Mouse (Mus musculus): ENCODE measurements around the gene Slc17a9. TPM values are rescaled to one million over a fixed set of nuclear protein-coding genes. Genes with fewer than 3 reads are reported as not detected.

Slc17a9 gene
- polyA plus RNA-seq, 1 experiment from 2014 or later = 5.2 TPM

DNA sequence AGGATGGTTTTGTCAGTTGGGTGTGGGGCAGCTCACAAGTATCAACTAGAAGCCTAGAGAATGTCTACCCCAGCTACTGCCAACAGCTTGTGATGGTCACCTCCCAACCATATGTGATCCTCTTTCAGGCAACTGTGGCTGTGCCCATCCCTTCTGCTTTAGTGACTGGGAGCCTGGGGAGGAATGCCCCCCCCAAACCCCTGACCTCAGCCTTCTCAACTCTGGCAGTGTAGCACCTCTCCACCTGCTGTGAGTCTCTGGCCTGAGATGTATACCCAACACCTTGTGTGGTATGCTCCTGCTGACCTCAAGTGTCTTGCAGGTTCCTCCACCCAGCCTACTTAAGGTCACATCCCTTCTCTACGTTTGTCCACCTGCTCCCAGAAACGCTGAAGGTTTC lies 1.2 kb upstream of the Slc17a9 start:
- ATAC-seq = no peak
- H3K4me3 ChIP-seq (ENCODE audit: low read depth, low read length) = no peak overlapping the region
- no peak for DNase-seq
- TF ChIP-seq CTCF (IDR thresholded peaks at IDR 0.05; ENCODE audit: low read depth) = no peak
- no peak for TF ChIP-seq EP300 (IDR thresholded peaks at IDR 0.05; ENCODE audit: low read depth)
- H3K36me3 ChIP-seq (replicated peaks; ENCODE audit: insufficient read depth, low read length) = peaks cover 47% of the 10 kb centered on the region
- WGBS (ENCODE audit: insufficient replicate concordance) = 66% methylated on average over 2 of the region's 2 CpGs
- H3K4me1 ChIP-seq (ENCODE audit: insufficient read depth) = peaks cover 51% of the 10 kb centered on the region
- H3K4me2 ChIP-seq (ENCODE audit: low read depth, low read length) = peak overlapping the region; percentile 83; the same call in 1 of the 2 replicates
- H3K27me3 ChIP-seq (ENCODE audit: insufficient read depth, low read length) = no peaks in the 10 kb centered on the region
- 0 out of 2 replicates have a peak overlapping the region, but pooled peaks have one; percentile 37 for H3K27ac ChIP-seq (ENCODE audit: low read depth)
- H3K9me3 ChIP-seq (ENCODE audit: low read length) = no peaks in the 10 kb centered on the region
- no peak overlapping the region for H3K9ac ChIP-seq (replicated peaks)

DNA sequence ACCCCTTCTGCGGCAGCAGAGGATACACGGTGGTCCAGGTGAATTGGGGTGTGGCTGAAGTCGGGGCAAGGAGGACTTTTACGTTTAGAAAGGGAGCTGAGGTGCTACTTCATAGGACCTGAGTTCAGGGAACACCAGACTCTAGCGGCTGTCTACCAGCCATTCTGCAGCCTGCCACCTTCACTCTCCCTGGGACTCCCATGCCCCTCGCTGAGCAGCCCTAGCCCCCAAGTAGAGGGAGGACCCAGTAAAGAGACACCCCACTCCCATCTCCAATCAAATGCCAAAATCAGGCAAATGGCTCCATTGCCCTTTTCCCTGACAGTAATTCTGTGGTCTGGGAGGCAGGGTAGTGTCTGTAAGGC lies 333 bp downstream of the Slc17a9 start:
- Histone ChIP-seq H3K9ac (replicated peaks) (peak overlapping the region; percentile 66), H3K4me3 (ENCODE audit: low read depth, low read length) (peak overlapping the region; percentile 50), H3K27me3 (ENCODE audit: insufficient read depth, low read length) (no peaks in the 10 kb centered on the region), H3K9me3 (ENCODE audit: low read length) (no peaks in the 10 kb centered on the region), H3K36me3 (replicated peaks; ENCODE audit: insufficient read depth, low read length) (peaks cover 33% of the 10 kb centered on the region), H3K4me2 (ENCODE audit: low read depth, low read length) (peak overlapping the region; percentile 83), H3K4me1 (ENCODE audit: insufficient read depth) (peaks cover 54% of the 10 kb centered on the region), H3K27ac (ENCODE audit: low read depth) (peak overlapping the region; percentile 92)
- ATAC-seq = peak; percentile 10
- no peak for TF ChIP-seq CTCF (IDR thresholded peaks at IDR 0.05; ENCODE audit: low read depth)
- TF ChIP-seq EP300 (IDR thresholded peaks at IDR 0.05; ENCODE audit: low read depth) = no peak
- DNase-seq = no peak
- 1% methylated on average over 6 of the region's 6 CpGs for WGBS (ENCODE audit: insufficient replicate concordance)

DNA sequence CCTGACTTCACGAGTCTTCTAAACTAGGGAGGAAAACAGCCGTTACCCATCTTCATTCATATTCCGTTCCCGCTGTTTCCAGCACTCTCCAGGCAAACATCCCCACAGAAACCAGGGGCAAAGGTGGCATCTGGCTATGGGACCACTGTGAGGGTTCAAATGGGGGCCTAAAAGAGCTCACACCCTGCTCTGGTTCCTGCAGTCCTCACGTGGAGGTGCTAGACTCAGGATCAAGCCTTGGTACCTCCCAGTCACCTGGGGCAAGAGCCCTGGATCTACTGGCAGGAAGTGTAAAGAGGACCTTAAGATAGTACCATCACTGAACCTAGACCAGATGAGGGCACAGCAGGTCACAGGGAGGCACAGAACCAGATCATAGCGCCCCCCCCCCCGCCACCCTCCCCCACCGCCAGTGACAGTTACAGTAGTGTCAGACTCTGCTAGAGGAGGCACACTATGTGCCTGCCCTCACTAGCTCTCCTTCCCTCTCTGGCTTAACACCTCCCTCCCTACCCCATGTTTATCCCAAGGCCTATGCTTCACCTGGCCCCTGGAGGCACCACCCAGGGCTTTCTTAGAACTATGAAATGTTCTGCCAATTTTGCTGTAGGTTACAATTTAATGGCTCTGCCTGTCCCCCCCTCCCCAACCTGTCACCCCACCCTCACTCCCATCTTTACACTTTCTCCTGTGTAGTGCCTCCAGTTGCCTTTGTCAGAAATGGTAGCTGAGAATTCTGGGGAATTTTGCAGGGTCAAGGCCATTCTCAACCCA lies 980 bp downstream of the Slc17a9 start:
- H3K4me3 ChIP-seq (ENCODE audit: low read depth, low read length) = peak overlapping the region; percentile 50

DNA sequence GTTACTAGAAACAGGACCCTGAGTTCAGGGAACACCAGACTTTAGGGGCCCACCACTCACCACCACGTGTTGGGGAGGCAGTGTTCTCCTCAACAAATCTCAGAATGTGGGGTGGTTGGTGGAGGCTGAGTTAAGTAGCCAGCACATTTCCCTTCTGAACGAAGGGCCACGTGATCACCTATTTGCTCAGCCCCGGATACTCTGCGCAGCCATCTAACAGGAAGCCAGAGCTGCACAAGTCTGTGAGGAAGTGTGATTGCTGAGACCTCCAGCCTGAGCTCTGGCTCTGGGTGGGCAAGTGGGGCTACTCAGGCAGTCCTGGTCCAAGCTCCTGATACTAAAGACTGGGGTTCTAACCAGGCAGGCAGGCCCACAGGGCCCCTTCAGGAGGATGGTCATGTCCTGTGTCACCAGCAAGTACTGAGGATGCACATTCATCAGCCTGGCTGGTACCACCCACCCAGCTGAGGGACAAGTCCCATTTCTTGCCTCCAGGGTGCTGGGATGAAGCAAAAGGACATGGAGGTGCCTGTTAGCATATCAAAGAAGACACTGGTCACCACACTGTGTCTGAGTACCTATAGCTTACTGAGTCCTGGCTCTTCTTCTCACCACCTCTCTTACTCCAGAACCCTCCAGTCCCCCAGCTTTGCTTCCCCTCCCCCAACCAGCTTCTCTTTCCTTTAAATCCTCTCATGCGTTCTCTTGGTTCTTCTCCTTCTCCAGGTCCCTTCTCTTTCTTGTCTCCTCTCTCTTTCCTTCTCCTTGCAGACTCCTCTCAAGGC lies 1.8 kb downstream of the Slc17a9 start:
- DNase-seq (peak; percentile 56), ATAC-seq (peak; percentile 33; the same call in 1 of the 2 replicates)
- no peak overlapping the region; the same call in 1 of the 2 replicates for H3K9ac ChIP-seq (replicated peaks)
- peaks cover 60% of the 10 kb centered on the region for H3K4me1 ChIP-seq (ENCODE audit: insufficient read depth)
- TF ChIP-seq EP300 (IDR thresholded peaks at IDR 0.05; ENCODE audit: low read depth) (no peak), CTCF (IDR thresholded peaks at IDR 0.05; ENCODE audit: low read depth) (no peak)
- WGBS (ENCODE audit: insufficient replicate concordance) = 10% methylated on average over 6 of the region's 6 CpGs
- H3K4me3 ChIP-seq (ENCODE audit: low read depth, low read length) = no peak overlapping the region
- H3K27ac ChIP-seq (ENCODE audit: low read depth) = peak overlapping the region; percentile 92
- H3K9me3 ChIP-seq (ENCODE audit: low read length) = no peaks in the 10 kb centered on the region
- peaks cover 18% of the 10 kb centered on the region for H3K36me3 ChIP-seq (replicated peaks; ENCODE audit: insufficient read depth, low read length)
- H3K4me2 ChIP-seq (ENCODE audit: low read depth, low read length) = peak overlapping the region; percentile 83
- no peaks in the 10 kb centered on the region for H3K27me3 ChIP-seq (ENCODE audit: insufficient read depth, low read length)

More for the DNA sequence above, 980 bp downstream of the Slc17a9 start:
- DNase-seq (no peak), ATAC-seq (no peak)
- H3K9me3 ChIP-seq (ENCODE audit: low read length) = no peaks in the 10 kb centered on the region
- 10% methylated on average over 8 of the region's 8 CpGs for WGBS (ENCODE audit: insufficient replicate concordance)
- TF ChIP-seq EP300 (IDR thresholded peaks at IDR 0.05; ENCODE audit: low read depth) = no peak
- no peak for TF ChIP-seq CTCF (IDR thresholded peaks at IDR 0.05; ENCODE audit: low read depth)
- peak overlapping the region; percentile 92 for H3K27ac ChIP-seq (ENCODE audit: low read depth)
- peaks cover 56% of the 10 kb centered on the region for H3K4me1 ChIP-seq (ENCODE audit: insufficient read depth)
- H3K36me3 ChIP-seq (replicated peaks; ENCODE audit: insufficient read depth, low read length) = peaks cover 26% of the 10 kb centered on the region
- peak overlapping the region; percentile 66 for H3K9ac ChIP-seq (replicated peaks)
- peak overlapping the region; percentile 83 for H3K4me2 ChIP-seq (ENCODE audit: low read depth, low read length)
- H3K27me3 ChIP-seq (ENCODE audit: insufficient read depth, low read length) = no peaks in the 10 kb centered on the region

DNA sequence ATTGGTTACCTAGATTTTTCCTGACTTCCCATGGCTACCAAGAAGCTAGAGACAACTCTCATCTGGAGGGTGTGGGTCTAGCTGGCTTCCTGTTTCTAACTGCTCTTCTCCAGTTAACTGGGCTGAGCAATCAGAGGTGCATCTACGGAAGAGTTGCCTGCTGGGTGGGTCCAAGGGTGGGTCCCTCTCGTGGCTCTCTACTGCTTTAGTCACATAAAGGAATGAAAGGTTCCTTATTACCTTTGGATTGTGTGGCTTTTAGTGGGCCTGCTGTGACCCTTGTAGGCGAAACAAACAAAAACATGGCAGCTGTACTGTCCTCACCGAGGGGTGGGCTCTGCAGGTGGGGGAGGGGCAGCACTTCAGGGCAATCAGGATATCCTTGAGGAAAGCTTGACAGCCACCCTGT lies 2.6 kb downstream of the Slc17a9 start:
- DNase-seq (no peak), ATAC-seq (no peak)
- H3K27ac ChIP-seq (ENCODE audit: low read depth) = peak overlapping the region; percentile 92; the same call in 1 of the 2 replicates

DNA sequence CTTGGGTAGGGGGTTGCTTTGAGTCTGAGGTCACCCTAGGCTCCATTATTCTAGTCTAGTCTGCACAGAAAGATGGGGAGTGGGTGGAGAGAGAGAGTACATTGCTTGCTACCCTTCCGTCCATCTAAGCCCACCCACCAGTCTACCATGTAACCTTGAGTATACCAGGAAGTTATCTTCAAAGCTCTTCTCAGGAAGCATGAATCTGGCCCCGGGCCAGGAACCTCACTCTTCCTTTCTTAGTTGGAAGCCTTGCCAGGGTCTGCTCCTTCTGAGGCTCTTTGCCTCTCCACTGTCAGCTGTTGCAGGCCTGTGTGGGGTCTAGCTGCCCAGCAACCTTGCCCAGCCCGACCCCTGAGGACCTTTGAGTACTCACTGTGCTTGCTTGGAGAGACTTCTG lies 6.0 kb downstream of the Slc17a9 start:
- Histone ChIP-seq H3K36me3 (replicated peaks; ENCODE audit: insufficient read depth, low read length) (peaks cover 6% of the 10 kb centered on the region; the same call in 1 of the 2 replicates), H3K4me1 (ENCODE audit: insufficient read depth) (peaks cover 37% of the 10 kb centered on the region), H3K4me2 (ENCODE audit: low read depth, low read length) (no peak overlapping the region), H3K9ac (replicated peaks) (no peak overlapping the region), H3K27ac (ENCODE audit: low read depth) (no peak overlapping the region), H3K27me3 (ENCODE audit: insufficient read depth, low read length) (no peaks in the 10 kb centered on the region), H3K4me3 (ENCODE audit: low read depth, low read length) (no peak overlapping the region), H3K9me3 (ENCODE audit: low read length) (no peaks in the 10 kb centered on the region)
- WGBS (ENCODE audit: insufficient replicate concordance) = 47% methylated on average over 3 of the region's 3 CpGs
- no peak for TF ChIP-seq EP300 (IDR thresholded peaks at IDR 0.05; ENCODE audit: low read depth)
- DNase-seq (no peak), ATAC-seq (no peak)

More for the DNA sequence above, 2.6 kb downstream of the Slc17a9 start:
- H3K27me3 ChIP-seq (ENCODE audit: insufficient read depth, low read length) = no peaks in the 10 kb centered on the region
- WGBS (ENCODE audit: insufficient replicate concordance) = 35% methylated on average over 4 of the region's 4 CpGs
- peaks cover 60% of the 10 kb centered on the region for H3K4me1 ChIP-seq (ENCODE audit: insufficient read depth)
- H3K9ac ChIP-seq (replicated peaks) = no peak overlapping the region
- no peak overlapping the region for H3K4me3 ChIP-seq (ENCODE audit: low read depth, low read length)
- no peak for TF ChIP-seq EP300 (IDR thresholded peaks at IDR 0.05; ENCODE audit: low read depth)
- no peak for TF ChIP-seq CTCF (IDR thresholded peaks at IDR 0.05; ENCODE audit: low read depth)
- peaks cover 11% of the 10 kb centered on the region; the same call in 1 of the 2 replicates for H3K36me3 ChIP-seq (replicated peaks; ENCODE audit: insufficient read depth, low read length)
- peak overlapping the region; percentile 83; the same call in 1 of the 2 replicates for H3K4me2 ChIP-seq (ENCODE audit: low read depth, low read length)
- H3K9me3 ChIP-seq (ENCODE audit: low read length) = no peaks in the 10 kb centered on the region

Measured in liver, postnatal 0 days (tissue).